Mouse (Mus musculus): ENCODE measurements around the gene Gpsm3. TPM values are rescaled to one million over a fixed set of nuclear protein-coding genes. Genes with fewer than 3 reads are reported as not detected.
"Not testable (repeated sequence)": the region's sequence is repeated elsewhere in the genome, so short reads cannot be mapped to it uniquely, and the experiment has no call there.

The Gpsm3 gene
- 4.8 and 5.3 TPM in 2 replicates for polyA plus RNA-seq (2015; fragmentation: Nextera tagmentation; extraction: Ambion mirVana)

- Histone ChIP-seq H3K4me1 (replicated peaks) (peaks cover 80% of the 10 kb centered on the region), H3K4me2 (peak within 1 kb of the TSS; percentile 91), H3K9ac (peak within 1 kb of the TSS; percentile 17; the same call in 1 of the 2 replicates)
Measured at GRCm38 (mm10) chr17:34589681-34590101, at the start of gene Gpsm3. Gene Gpsm3 (plus strand): TSS chr17:34589806.

DNA sequence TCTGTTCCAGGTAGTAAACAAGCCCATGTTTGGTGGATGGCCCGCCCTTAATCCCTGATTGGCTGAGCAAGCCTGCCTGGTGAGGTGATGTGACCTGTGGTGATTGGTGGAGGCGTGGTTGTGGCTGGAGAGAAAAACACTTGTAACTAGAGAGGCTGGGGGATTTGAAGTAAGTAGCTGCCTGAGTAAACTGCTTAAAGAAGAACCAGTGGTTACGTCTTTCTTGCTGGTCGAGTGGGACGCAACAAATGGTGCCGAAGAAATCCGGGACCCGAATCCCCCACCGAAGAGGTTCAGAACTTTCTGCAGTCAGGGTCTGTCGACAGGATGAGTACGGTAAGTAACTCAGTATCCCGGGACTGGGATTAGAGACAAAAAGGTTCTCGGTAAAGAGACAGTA is 46.0 kb upstream of the Gpsm3 start:
- not testable (repeated sequence) for H3K27ac ChIP-seq (replicated peaks); H3K4me3 ChIP-seq; H3K9ac ChIP-seq; H3K4me1 ChIP-seq (replicated peaks); H3K9me3 ChIP-seq; H3K27me3 ChIP-seq; ATAC-seq (ENCODE audit: low read depth); H3K36me3 ChIP-seq; H3K4me2 ChIP-seq
- 96% methylated on average over 13 of the region's 13 CpGs for WGBS

More at GRCm38 (mm10) chr17:34589681-34590101, at the start of gene Gpsm3:
- Histone ChIP-seq H3K36me3 (peaks cover 3% of the 10 kb centered on the region), H3K27ac (replicated peaks) (peak within 1 kb of the TSS; percentile 99; the same call in 1 of the 2 replicates), H3K4me3 (0 out of 2 replicates have a peak within 1 kb of the TSS, but pooled peaks have one; percentile 0), H3K9me3 (no peaks in the 10 kb centered on the region), H3K27me3 (no peaks in the 10 kb centered on the region)
- 40% methylated on average over 7 of the region's 7 CpGs for WGBS
- no peak for ATAC-seq (ENCODE audit: low read depth)

DNA sequence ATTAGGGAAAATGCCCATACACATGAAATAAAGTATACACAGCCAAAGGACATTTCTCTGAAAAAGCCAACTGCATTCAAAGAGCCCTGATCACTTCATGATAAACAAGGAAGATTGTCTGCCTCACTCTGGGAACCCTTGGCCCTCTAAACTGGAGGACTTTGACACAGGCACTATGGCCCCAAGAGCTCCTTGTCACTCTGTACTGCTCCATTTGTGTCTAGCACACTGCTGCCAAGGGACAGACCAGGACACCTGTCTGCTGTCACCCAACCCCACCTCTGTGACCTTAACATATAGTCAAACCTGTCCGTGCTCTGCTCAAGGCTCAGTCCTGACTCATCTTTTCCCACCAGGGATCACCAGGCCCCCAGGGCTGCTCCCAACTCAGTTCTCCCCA is 42.8 kb upstream of the Gpsm3 start:
- H3K4me2 ChIP-seq, result no peak overlapping the region
- no peak overlapping the region for H3K27ac ChIP-seq (replicated peaks)
- H3K9ac ChIP-seq, result no peak overlapping the region
- ATAC-seq (ENCODE audit: low read depth), result no peak
- H3K36me3 ChIP-seq, result no peaks in the 10 kb centered on the region
- 100% methylated on average over 1 of the region's 1 CpGs for WGBS
- no peaks in the 10 kb centered on the region for H3K27me3 ChIP-seq
- H3K4me3 ChIP-seq, result no peak overlapping the region
- no peaks in the 10 kb centered on the region for H3K9me3 ChIP-seq
- H3K4me1 ChIP-seq (replicated peaks), result no peaks in the 10 kb centered on the region

GRCm38 (mm10) chr17:34547601-34548000 is 42.0 kb upstream of the Gpsm3 start:
- no peak overlapping the region for H3K4me3 ChIP-seq
- no peak overlapping the region for H3K27ac ChIP-seq (replicated peaks)
- no peak overlapping the region for H3K9ac ChIP-seq
- H3K36me3 ChIP-seq, result no peaks in the 10 kb centered on the region
- no peaks in the 10 kb centered on the region for H3K9me3 ChIP-seq
- no peaks in the 10 kb centered on the region for H3K4me1 ChIP-seq (replicated peaks)
- no peak overlapping the region for H3K4me2 ChIP-seq
- H3K27me3 ChIP-seq, result no peaks in the 10 kb centered on the region
- 90% methylated on average over 4 of the region's 4 CpGs for WGBS
- ATAC-seq (ENCODE audit: low read depth), result no peak

GRCm38 (mm10) chr17:34549156-34549555 is 40.5 kb upstream of the Gpsm3 start:
- no peaks in the 10 kb centered on the region for H3K9me3 ChIP-seq
- H3K4me3 ChIP-seq, result no peak overlapping the region
- 86% methylated on average over 3 of the region's 3 CpGs for WGBS
- H3K9ac ChIP-seq, result no peak overlapping the region
- H3K4me1 ChIP-seq (replicated peaks), result no peaks in the 10 kb centered on the region
- H3K27me3 ChIP-seq, result no peaks in the 10 kb centered on the region
- no peaks in the 10 kb centered on the region for H3K36me3 ChIP-seq
- no peak overlapping the region for H3K4me2 ChIP-seq
- no peak overlapping the region for H3K27ac ChIP-seq (replicated peaks)
- ATAC-seq (ENCODE audit: low read depth), result no peak

DNA sequence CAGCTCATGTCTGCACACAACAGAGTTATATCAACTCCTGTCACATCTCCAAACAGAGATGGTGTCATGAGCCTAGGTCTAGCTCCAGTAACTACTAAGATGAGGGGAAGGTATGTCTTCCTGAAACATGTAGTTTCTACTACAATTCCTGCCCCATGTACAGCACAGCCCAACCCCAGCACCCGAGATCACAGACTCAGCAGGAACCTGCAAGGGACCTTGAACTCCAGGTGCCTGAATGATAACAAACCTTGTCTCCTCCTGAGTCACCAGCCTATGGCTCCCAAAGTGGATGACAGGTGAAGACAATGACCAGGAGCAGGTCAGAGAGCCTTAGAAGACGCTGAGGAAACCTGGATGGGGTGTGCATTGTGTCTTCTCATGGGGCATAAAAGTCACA is 39.8 kb upstream of the Gpsm3 start:
- no peak overlapping the region for H3K27ac ChIP-seq (replicated peaks)
- H3K9me3 ChIP-seq, result no peaks in the 10 kb centered on the region
- ATAC-seq (ENCODE audit: low read depth), result no peak
- H3K36me3 ChIP-seq, result no peaks in the 10 kb centered on the region
- H3K4me2 ChIP-seq, result no peak overlapping the region
- no peaks in the 10 kb centered on the region for H3K27me3 ChIP-seq
- no peaks in the 10 kb centered on the region for H3K4me1 ChIP-seq (replicated peaks)
- H3K9ac ChIP-seq, result no peak overlapping the region
- no peak overlapping the region for H3K4me3 ChIP-seq
- 87% methylated on average over 2 of the region's 2 CpGs for WGBS

DNA sequence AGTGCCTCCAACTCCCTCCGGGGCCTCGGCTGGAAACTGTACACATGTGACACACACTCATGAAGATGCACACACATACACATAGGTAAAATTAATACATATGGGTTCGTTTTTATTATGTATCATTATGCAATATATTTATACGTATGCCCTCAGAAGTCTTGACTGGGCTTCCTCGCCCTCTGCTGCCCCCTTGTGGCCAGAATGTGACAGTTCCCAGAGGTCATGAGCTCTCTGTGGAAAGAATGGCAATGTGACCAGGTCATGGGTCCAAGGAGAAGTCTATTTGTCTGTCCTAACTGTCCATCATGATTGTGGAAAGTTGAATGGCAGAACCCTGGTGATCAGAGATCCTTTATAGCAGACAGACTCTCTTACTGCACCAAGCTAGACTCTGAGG is 34.1 kb upstream of the Gpsm3 start:
- H3K9me3 ChIP-seq, result no peaks in the 10 kb centered on the region
- H3K27ac ChIP-seq (replicated peaks), result no peak overlapping the region
- H3K4me2 ChIP-seq, result no peak overlapping the region
- H3K36me3 ChIP-seq, result no peaks in the 10 kb centered on the region
- no peaks in the 10 kb centered on the region for H3K4me1 ChIP-seq (replicated peaks)
- no peaks in the 10 kb centered on the region for H3K27me3 ChIP-seq
- no peak for ATAC-seq (ENCODE audit: low read depth)
- H3K4me3 ChIP-seq, result no peak overlapping the region
- 24% methylated on average over 5 of the region's 5 CpGs for WGBS
- no peak overlapping the region for H3K9ac ChIP-seq

GRCm38 (mm10) chr17:34556406-34556805 is 33.2 kb upstream of the Gpsm3 start:
- no peaks in the 10 kb centered on the region for H3K4me1 ChIP-seq (replicated peaks)
- no peaks in the 10 kb centered on the region for H3K27me3 ChIP-seq
- no peak overlapping the region for H3K4me2 ChIP-seq
- H3K27ac ChIP-seq (replicated peaks), result no peak overlapping the region
- H3K4me3 ChIP-seq, result no peak overlapping the region
- no peaks in the 10 kb centered on the region for H3K36me3 ChIP-seq
- no peaks in the 10 kb centered on the region for H3K9me3 ChIP-seq
- no peak overlapping the region for H3K9ac ChIP-seq
- WGBS, result 87% methylated on average over 8 of the region's 8 CpGs
- no peak for ATAC-seq (ENCODE audit: low read depth)

DNA sequence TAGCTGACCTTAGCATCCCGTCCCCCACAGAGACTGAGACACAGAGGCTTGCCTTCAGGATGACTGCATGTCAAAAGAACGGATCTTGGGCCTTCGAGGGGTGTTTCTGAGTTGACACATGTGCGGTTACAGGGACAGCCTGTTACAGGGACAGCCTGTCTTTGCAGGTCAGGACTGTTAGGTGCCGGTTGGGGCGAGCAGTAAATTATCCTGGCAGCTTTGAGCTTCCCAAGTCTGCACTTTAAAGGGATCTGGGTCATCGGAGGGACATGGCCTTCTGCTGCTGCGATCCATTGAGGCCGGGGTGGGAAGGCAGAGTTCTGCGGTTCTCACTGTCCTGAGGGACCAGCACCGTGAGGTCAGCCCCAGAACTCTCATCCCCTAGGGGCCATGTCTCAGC is 32.2 kb upstream of the Gpsm3 start:
- Histone ChIP-seq H3K9me3 (no peaks in the 10 kb centered on the region), H3K4me1 (replicated peaks) (no peaks in the 10 kb centered on the region), H3K36me3 (no peaks in the 10 kb centered on the region), H3K4me2 (no peak overlapping the region), H3K27ac (replicated peaks) (no peak overlapping the region), H3K4me3 (no peak overlapping the region), H3K9ac (no peak overlapping the region), H3K27me3 (no peaks in the 10 kb centered on the region)
- ATAC-seq (ENCODE audit: low read depth), result no peak
- 64% methylated on average over 11 of the region's 11 CpGs for WGBS

DNA sequence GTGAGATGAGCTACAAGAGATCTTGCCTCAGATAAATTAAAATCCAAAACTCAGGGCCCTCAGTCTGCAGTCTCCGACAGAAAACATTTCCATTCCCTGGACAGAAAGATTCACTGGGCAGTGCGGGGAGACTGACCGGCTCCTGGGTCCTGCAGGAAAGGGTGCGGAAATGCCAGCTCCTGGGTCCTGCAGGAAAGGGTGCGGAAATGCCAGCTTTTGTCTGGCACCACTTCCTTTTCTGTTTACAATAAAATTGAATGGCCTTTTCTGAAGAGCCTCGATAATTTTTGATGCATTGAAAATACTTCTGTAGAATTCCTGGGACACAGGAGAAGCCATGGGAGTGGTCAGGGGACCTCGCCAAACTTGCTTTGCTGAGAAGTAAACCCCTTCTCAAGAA is 30.5 kb upstream of the Gpsm3 start:
- WGBS, result 88% methylated on average over 7 of the region's 7 CpGs
- H3K27ac ChIP-seq (replicated peaks), result no peak overlapping the region
- ATAC-seq (ENCODE audit: low read depth), result no peak

GRCm38 (mm10) chr17:34559895-34560294 is 29.7 kb upstream of the Gpsm3 start:
- Histone ChIP-seq H3K4me2 (no peak overlapping the region), H3K4me1 (replicated peaks) (peaks cover 8% of the 10 kb centered on the region), H3K36me3 (no peaks in the 10 kb centered on the region), H3K9ac (no peak overlapping the region), H3K27ac (replicated peaks) (no peak overlapping the region), H3K4me3 (no peak overlapping the region), H3K9me3 (no peaks in the 10 kb centered on the region), H3K27me3 (no peaks in the 10 kb centered on the region)
- no peak for ATAC-seq (ENCODE audit: low read depth)
- WGBS, result 24% methylated on average over 15 of the region's 15 CpGs

More for the DNA sequence above, 30.5 kb upstream of the Gpsm3 start:
- H3K4me3 ChIP-seq, result no peak overlapping the region
- H3K36me3 ChIP-seq, result no peaks in the 10 kb centered on the region
- no peak overlapping the region for H3K4me2 ChIP-seq
- H3K27me3 ChIP-seq, result no peaks in the 10 kb centered on the region
- peaks cover 2% of the 10 kb centered on the region; the same call in 1 of the 2 replicates for H3K4me1 ChIP-seq (replicated peaks)
- no peak overlapping the region for H3K9ac ChIP-seq
- H3K9me3 ChIP-seq, result no peaks in the 10 kb centered on the region

- no peak overlapping the region for H3K4me3 ChIP-seq
- 93% methylated on average over 6 of the region's 6 CpGs for WGBS
- H3K27me3 ChIP-seq, result no peaks in the 10 kb centered on the region
Measured at GRCm38 (mm10) chr17:34560438-34560837, 29.2 kb upstream of the Gpsm3 start.

GRCm38 (mm10) chr17:34561200-34561599 is 28.4 kb upstream of the Gpsm3 start:
- Histone ChIP-seq H3K27ac (replicated peaks) (no peak overlapping the region), H3K4me3 (no peak overlapping the region), H3K27me3 (no peaks in the 10 kb centered on the region), H3K4me1 (replicated peaks) (peaks cover 8% of the 10 kb centered on the region), H3K9ac (0 out of 2 replicates have a peak overlapping the region, but pooled peaks have one; percentile 12), H3K9me3 (no peaks in the 10 kb centered on the region), H3K4me2 (no peak overlapping the region), H3K36me3 (no peaks in the 10 kb centered on the region)
- ATAC-seq (ENCODE audit: low read depth), result no peak
- 51% methylated on average over 8 of the region's 8 CpGs for WGBS

More at GRCm38 (mm10) chr17:34560438-34560837, 29.2 kb upstream of the Gpsm3 start:
- Histone ChIP-seq H3K36me3 (no peaks in the 10 kb centered on the region), H3K9me3 (no peaks in the 10 kb centered on the region), H3K27ac (replicated peaks) (no peak overlapping the region), H3K4me1 (replicated peaks) (peaks cover 8% of the 10 kb centered on the region), H3K4me2 (no peak overlapping the region), H3K9ac (no peak overlapping the region)
- ATAC-seq (ENCODE audit: low read depth), result no peak
